Mouse (Mus musculus): Measurements from ENCODE around the gene Mllt3. TPM values are rescaled to one million over a fixed set of nuclear protein-coding genes. Genes with fewer than 3 reads are reported as not detected.

The Mllt3 gene
- total RNA-seq, 2 experiments from 2014 or later = 13.1 to 20.1 TPM

GRCm38 (mm10) chr4:87774515-87774914 lies 258.6 kb downstream of the Mllt3 start:
- no peak for DNase-seq

- no peak for DNase-seq
Measured at GRCm38 (mm10) chr4:87767711-87768561, 265.2 kb downstream of the Mllt3 start.

GRCm38 (mm10) chr4:87765729-87766128 lies 267.4 kb downstream of the Mllt3 start:
- no peak for DNase-seq

- no peak for DNase-seq
Measured at GRCm38 (mm10) chr4:87761075-87761474, 272.1 kb downstream of the Mllt3 start.

GRCm38 (mm10) chr4:87760297-87760696 lies 272.9 kb downstream of the Mllt3 start:
- DNase-seq = no peak

GRCm38 (mm10) chr4:87759625-87760024 lies 273.5 kb downstream of the Mllt3 start:
- no peak for DNase-seq

- no peak for DNase-seq
Measured at GRCm38 (mm10) chr4:87759110-87759509, 274.1 kb downstream of the Mllt3 start.

GRCm38 (mm10) chr4:87751515-87751864 lies 281.7 kb downstream of the Mllt3 start:
- DNase-seq = no peak

- DNase-seq = no peak
Measured at GRCm38 (mm10) chr4:87750856-87751514, 282.2 kb downstream of the Mllt3 start.

GRCm38 (mm10) chr4:87749532-87750234 lies 283.5 kb downstream of the Mllt3 start:
- no peak for DNase-seq

- DNase-seq = no peak
Measured at GRCm38 (mm10) chr4:87745016-87745645, 288.0 kb downstream of the Mllt3 start.

GRCm38 (mm10) chr4:87739524-87740128 lies 293.5 kb downstream of the Mllt3 start:
- DNase-seq = no peak

- no peak for DNase-seq
Measured at GRCm38 (mm10) chr4:87739104-87739503, 294.1 kb downstream of the Mllt3 start.

GRCm38 (mm10) chr4:87737201-87737806 lies 295.9 kb downstream of the Mllt3 start:
- DNase-seq = peak; percentile 35 to 52

- DNase-seq = peak; percentile 20 to 30
Measured at GRCm38 (mm10) chr4:87736779-87737178, 296.4 kb downstream of the Mllt3 start.

GRCm38 (mm10) chr4:87731118-87731672 lies 302.0 kb downstream of the Mllt3 start:
- DNase-seq = no peak

GRCm38 (mm10) chr4:87728581-87728980 lies 304.6 kb downstream of the Mllt3 start:
- no peak for DNase-seq

GRCm38 (mm10) chr4:87723448-87723847 lies 309.7 kb downstream of the Mllt3 start:
- DNase-seq = no peak

Measured in heart, adult 18-20 months (tissue).